Mouse (Mus musculus) inflammation-experienced regulatory T-cells, adult 16 weeks (primary cell): ENCODE data around the gene Zfp579. TPM values are rescaled to one million over a fixed set of nuclear protein-coding genes. Genes with fewer than 3 reads are reported as not detected.

Source experiments
- polyA plus RNA-seq: library from polyadenylated mRNA; unstranded; fragments of 100-300 nt; shearing (Covaris generic); gene quantifications from one replicate; pipeline ENCODE4 v1.2.1, GENCODE M21; 2017

The Zfp579 gene
- polyA plus RNA-seq, result 17.6 TPM

DNA sequence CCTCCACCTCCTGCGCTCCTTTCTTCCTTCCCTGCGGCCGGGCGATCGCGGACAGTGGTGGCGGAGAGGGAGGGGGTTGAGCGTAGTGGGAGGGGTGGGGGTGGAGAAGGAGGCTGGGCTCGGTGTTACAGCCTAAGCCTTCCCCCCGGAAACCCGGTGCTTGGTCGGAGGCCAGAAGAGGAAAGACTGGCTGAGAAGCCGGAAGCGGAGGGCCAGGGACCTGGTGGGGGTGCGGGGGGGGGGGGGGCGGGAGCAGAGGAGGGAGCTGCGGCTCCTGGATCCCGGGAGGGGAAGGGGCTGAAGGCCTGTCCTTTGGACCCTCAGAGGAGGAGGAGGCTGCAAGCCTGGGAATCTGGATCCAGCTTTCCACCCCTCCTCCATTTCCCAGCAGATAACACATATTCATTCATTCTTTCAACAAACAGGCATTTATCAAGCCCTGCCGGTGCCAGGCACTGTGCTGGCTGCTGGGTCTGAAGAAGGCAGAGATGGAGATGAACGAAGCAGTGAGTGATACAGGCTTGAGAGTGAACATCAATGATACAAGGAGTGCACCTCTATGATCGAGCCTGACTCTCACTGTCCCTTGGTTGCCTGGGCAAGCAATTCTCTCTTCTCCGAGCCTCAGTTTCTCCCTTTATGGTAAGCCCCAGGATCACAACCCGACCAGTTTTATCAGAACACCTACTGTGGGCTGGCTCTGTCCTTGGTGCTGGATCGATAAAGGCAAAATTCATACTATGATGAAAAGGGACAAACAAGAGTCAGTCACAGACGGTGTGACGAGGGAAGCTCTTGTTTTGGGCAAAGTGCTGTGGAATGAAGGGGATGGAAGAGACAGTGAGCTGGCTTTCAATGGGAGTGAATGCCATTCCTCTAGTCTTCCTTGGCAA, at the start of gene Zfp579:
Zfp579 (minus strand) TSS at position 156 of the 893 bp plus-strand sequence.

DNA sequence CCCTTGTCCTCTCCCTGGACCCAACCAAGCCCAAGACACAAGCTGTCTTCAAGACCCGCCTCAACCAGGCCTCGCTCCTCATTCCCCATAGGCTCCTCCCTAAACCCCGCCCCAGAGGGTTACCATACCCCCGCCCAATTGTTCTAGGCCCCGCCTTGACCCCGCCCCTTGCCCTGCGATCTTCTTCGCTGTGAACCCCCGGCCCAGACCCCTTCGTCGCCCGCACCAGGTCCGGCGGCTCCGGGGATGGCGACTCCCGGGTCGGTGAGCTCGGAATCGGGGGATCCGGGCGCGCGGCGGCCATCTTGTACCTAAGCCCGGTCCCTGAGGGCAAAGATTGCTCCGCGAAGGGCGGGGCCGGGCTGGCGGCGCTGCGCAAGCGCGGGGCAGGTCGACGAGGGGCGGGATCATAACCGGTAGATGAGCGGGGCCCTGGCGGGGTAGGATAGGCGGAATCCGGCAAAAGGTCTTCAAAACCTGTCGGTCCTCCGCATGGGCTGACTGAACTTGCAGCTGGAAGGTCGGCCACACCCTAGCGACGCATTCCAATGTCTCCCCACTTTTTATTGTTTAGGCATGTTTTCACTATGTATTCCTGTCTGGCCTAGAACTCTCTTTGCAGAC, 42.3 kb upstream of the Zfp579 start, which contains the start of gene Zfp784:
Zfp784 (minus strand) TSS at position 338 of the 624 bp plus-strand sequence.

DNA sequence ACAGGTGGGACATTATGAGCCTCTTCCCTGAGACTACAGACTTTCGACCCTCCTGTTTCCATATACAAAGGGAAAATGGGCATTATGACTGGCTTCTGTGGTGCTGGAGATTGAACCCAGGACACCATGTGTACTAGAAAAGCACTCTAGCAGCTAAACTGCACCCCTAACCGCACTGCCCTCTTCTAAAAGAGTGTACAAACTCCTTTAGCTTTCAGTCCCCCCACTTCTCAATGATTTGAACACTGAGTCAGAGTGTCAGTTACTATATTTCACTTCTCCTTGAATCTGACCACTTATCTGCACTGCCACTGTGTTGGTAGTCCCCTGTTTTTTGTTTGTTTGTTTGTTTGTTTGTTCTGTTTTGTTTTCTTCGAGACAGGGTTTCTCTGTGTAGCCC, 37.9 kb upstream of the Zfp579 start, which contains the start of gene 4632433K11Rik:
4632433K11Rik (plus strand) TSS at position 301 of the 400 bp plus-strand sequence.

GRCm38 (mm10) chr7:5020000-5020681, 24.2 kb upstream of the Zfp579 start, which contains the start of the genes Zfp865 and Ccdc106:
Gene Zfp865, plus strand, starts transcription at chr7:5020376.
Gene Ccdc106, plus strand, starts transcription at chr7:5020553.

GRCm38 (mm10) chr7:5015118-5016001, 19.4 kb upstream of the Zfp579 start, which contains the start of gene Gm44973:
Gene Gm44973, plus strand, starts transcription at chr7:5015496.

GRCm38 (mm10) chr7:5014251-5015117, 18.5 kb upstream of the Zfp579 start, which contains the start of the genes Zfp524 and Fiz1:
Gene Zfp524, plus strand, starts transcription at chr7:5014415.
Gene Fiz1, minus strand, starts transcription at chr7:5014697.

GRCm38 (mm10) chr7:4971068-4971467, 24.9 kb downstream of the Zfp579 start, which contains the start of gene Sbk3:
Gene Sbk3, minus strand, starts transcription at chr7:4971168.

GRCm38 (mm10) chr7:4964272-4964671, 31.7 kb downstream of the Zfp579 start, which contains the start of gene Sbk2:
Gene Sbk2, minus strand, starts transcription at chr7:4964406.

Other genes starting within 250 kb of the Zfp579 start
- gene Cox6b2, start 243.1 kb downstream of the Zfp579 start, polyA plus RNA-seq, result 3.0 TPM
- not detected for gene Fam71e2, start 224.9 kb downstream of the Zfp579 start, polyA plus RNA-seq
- not detected for gene Il11, start 213.3 kb downstream of the Zfp579 start, polyA plus RNA-seq
- gene Tmem190, start 213.2 kb downstream of the Zfp579 start, polyA plus RNA-seq, result not detected
- 0.45 TPM for gene Tmem238, start 206.5 kb downstream of the Zfp579 start, polyA plus RNA-seq
- gene Rpl28, start 203.3 kb downstream of the Zfp579 start, polyA plus RNA-seq, result 275 TPM
- 111 TPM for gene Ube2s, start 183.6 kb downstream of the Zfp579 start, polyA plus RNA-seq
- not detected for gene Shisa7, start 151.5 kb downstream of the Zfp579 start, polyA plus RNA-seq
- gene Isoc2b, start 125.9 kb downstream of the Zfp579 start, polyA plus RNA-seq, result 46.1 TPM
- gene Isoc2a, start 119.0 kb downstream of the Zfp579 start, polyA plus RNA-seq, result 0.68 TPM
- gene Gm36210, start 89.6 kb downstream of the Zfp579 start, polyA plus RNA-seq, result not detected
- 0.94 TPM for gene Zfp628, start 80.9 kb downstream of the Zfp579 start, polyA plus RNA-seq
- gene Nat14, start 74.1 kb downstream of the Zfp579 start, polyA plus RNA-seq, result 1.9 TPM
- not detected for gene Ssc5d, start 70.4 kb downstream of the Zfp579 start, polyA plus RNA-seq
- gene Sbk2, start 31.8 kb downstream of the Zfp579 start, polyA plus RNA-seq, result 0.17 TPM
- gene Sbk3, start 25.0 kb downstream of the Zfp579 start, polyA plus RNA-seq, result not detected
- gene Zfp524, start 18.3 kb upstream of the Zfp579 start, polyA plus RNA-seq, result 36.2 TPM
- 45.0 TPM for gene Fiz1, start 18.5 kb upstream of the Zfp579 start, polyA plus RNA-seq
- 10.5 TPM for gene Gm44973, start 19.3 kb upstream of the Zfp579 start, polyA plus RNA-seq
- 12.2 TPM for gene Zfp865, start 24.2 kb upstream of the Zfp579 start, polyA plus RNA-seq
- not detected for gene Ccdc106, start 24.4 kb upstream of the Zfp579 start, polyA plus RNA-seq
- gene 4632433K11Rik, start 38.0 kb upstream of the Zfp579 start, polyA plus RNA-seq, result not detected
- gene Zfp784, start 42.3 kb upstream of the Zfp579 start, polyA plus RNA-seq, result 4.6 TPM
- 2.0 TPM for gene Zfp580, start 55.4 kb upstream of the Zfp579 start, polyA plus RNA-seq
- gene U2af2, start 66.0 kb upstream of the Zfp579 start, polyA plus RNA-seq, result 109 TPM
- 12.8 TPM for gene Epn1, start 84.1 kb upstream of the Zfp579 start, polyA plus RNA-seq
- gene Rfpl4, start 120.8 kb upstream of the Zfp579 start, polyA plus RNA-seq, result not detected
- not detected for gene Rasl2-9, start 129.8 kb upstream of the Zfp579 start, polyA plus RNA-seq
- 0.12 TPM for gene Vmn1r55, start 153.5 kb upstream of the Zfp579 start, polyA plus RNA-seq
- gene Vmn1r56, start 200.6 kb upstream of the Zfp579 start, polyA plus RNA-seq, result not detected
- not detected for gene Vmn1r57, start 222.3 kb upstream of the Zfp579 start, polyA plus RNA-seq